Mouse (Mus musculus) induced T-regulatory cell, adult 2 months (primary cell): Measurements from ENCODE around the gene Pde4d.

ENCODE experiments used
- DNase-seq: peaks from one replicate; pipeline ENCODE4 v3.0.0-alpha.2; 2012; ENCODE audit warnings: low read depth

Gene Pde4d

DNA sequence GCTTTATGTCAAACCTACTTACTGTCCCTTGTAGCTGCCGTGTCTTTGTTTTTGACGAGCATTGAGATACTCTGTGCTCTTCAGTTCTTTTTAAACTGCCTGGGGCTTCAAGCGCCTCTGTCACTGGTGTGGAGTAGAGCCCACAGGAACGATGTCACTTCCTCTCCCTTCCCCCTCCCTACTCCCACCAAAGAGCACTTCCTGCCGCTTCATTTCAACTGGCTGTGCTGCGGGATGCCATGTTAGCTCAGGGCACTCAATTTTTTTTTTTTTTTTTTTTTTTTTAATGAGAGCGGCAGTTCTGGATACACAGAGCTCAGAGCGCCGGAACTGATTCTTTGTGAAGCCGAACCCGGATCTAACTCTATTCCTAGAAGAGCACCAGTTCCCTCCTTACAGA is 789.5 kb downstream of the Pde4d start:
- DNase-seq, result peak; percentile 80

- no peak for DNase-seq
These were observed 792.8 kb downstream of the Pde4d start for GRCm38 (mm10) chr13:109242456-109243050.

- no peak for DNase-seq
These were observed 793.4 kb downstream of the Pde4d start for GRCm38 (mm10) chr13:109243160-109243559.

GRCm38 (mm10) chr13:109247061-109247460 is 797.3 kb downstream of the Pde4d start:
- DNase-seq, result no peak

DNA sequence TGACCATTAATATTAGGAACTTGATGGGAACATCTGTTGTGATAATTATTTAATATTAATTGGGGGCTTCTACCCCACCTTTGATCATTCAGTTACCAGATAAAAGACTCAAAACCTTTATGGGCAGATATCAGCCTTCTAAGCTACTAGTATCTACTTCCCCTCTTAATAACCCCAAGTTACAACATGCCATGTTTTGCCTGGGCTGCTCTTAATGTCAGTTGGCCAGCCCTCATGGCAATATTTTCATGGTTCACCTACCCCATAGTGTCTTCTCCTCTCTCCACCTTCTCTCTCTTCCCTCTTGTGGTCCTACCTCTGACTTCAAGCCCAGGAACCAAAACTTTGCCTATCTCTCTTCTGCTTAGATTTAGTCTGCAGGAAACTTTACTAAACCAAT is 799.6 kb downstream of the Pde4d start:
- no peak for DNase-seq

- DNase-seq, result no peak
These were observed 805.9 kb downstream of the Pde4d start for GRCm38 (mm10) chr13:109255634-109256033.

DNA sequence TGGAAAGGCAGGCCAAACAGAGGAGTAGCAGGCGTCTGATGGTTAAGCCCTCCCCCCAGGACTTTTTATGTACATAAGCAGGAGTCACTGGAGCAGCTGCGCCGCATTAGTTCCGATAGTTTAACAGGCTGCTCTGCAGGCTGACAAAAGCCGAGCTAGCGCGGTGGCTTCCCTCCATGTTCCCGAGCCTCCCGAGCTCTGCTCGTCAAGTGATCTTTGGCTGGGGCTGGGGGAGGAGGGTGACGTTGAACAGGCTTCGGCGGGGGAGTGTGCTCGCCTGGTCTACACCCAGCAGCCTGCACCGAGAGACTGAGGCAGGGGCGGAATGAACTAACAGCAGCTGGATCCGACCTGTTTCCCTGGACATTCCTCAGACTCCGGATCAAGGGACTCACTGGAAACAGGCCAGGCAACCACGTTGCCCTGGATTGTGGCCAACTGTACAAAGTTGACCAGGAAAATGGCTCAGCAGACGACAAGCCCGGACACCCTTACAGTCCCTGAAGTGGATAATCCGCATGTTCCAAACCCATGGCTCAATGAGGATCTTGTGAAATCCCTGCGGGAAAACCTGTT is 810.6 kb downstream of the Pde4d start:
- DNase-seq, result no peak

DNA sequence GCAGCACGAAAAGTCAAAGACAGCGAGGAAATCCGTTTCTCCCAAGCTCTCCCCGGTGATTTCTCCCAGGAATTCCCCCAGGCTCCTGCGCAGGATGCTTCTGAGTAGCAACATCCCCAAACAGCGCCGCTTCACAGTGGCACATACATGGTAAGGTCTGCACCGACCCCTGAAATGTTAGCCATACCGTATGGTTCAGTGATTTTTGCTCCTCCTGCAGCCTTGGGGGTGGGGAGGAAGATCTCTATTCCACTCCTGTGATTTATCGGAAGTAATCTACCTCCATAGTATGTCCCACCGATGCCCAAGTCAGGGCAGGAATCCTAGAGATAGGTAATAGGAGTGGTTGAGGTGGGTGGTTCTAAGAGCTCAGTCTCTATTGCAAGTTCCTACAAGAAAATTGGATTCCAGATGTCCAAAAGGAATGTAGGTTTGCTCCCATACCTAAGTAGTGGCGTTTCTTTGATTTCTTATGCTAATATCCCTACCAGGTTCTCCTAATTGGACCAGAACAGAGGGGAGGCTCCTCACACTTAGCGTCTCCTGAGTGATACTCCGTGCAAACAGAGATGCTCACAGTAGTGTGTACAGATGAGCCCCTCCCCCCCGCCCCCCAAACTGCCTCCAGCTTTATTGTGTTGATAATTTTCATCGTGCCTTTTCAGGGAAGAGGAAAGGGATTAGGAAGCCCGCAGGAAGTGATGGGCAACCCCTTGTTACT is 811.2 kb downstream of the Pde4d start:
- DNase-seq, result no peak

DNA sequence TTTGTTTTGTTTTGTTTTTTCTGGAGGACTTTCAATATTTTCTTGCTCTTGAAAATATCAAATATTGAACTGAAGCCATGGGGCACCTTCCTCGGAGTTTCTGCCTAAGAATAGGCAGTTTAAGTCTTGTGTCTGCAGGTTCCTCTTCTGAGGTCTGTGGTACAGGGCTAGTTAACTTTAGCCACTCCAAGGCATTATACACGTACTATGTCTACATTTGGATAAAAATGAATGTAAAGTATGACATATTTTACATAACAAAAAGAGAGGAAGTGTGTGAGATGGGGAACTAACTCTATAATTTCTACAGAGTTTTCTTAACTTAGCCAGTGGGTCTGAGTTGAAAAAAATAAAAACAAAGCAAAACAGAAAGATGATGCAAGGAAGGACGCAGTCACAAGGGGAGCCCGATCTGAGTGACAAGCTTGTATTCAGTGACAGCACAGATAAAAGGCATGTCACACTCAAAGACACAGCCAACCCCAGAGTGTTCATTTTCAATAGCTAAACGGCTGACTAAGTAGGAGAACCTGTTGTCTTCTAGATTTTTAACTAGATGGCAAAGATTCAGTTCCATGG is 812.0 kb downstream of the Pde4d start:
- no peak for DNase-seq

DNA sequence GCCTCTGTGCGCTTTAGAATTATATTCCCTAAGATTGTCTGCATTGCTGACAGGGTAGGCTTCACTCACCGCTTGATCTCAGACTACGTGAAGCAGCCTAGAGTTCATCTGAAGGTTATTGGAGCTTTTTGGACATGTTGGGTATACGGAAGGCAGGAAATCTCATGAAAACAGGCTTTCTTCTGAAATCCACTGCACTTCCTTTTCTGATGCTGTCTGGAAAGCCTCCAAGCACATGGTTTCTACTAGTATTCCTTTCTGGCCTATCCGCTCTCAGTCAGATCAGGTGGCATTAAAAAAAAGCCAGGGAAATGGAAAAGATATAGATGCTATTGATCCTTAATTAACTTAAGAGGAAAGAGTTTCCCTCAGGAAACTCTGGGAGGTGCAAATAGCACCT is 812.8 kb downstream of the Pde4d start:
- no peak for DNase-seq

- DNase-seq, result no peak
These were observed 814.1 kb downstream of the Pde4d start for GRCm38 (mm10) chr13:109263833-109264232.

GRCm38 (mm10) chr13:109268253-109268652 is 818.5 kb downstream of the Pde4d start:
- no peak for DNase-seq

- no peak for DNase-seq
These were observed 819.0 kb downstream of the Pde4d start for GRCm38 (mm10) chr13:109268659-109269322.

GRCm38 (mm10) chr13:109274869-109275268 is 825.1 kb downstream of the Pde4d start:
- DNase-seq, result no peak

DNA sequence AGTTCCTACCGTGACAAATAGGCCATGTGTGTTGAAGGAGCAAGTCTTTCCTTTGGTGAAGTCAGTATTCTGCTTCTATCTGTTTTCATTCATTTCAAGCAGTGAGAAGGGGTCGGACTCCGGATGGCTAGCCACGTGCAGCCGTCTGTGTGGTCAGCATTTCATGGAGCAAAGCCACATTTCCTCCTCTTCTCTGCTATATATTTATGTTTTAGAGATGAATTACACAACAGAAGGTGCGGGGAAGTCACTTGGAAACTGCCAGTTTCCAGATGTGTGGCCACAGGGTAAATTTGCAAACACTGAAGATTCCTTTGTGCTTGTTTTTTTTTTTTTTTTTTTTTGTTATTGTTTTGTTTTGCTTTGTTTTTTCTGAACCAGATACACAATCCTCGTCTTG is 828.0 kb downstream of the Pde4d start:
- no peak for DNase-seq

DNA sequence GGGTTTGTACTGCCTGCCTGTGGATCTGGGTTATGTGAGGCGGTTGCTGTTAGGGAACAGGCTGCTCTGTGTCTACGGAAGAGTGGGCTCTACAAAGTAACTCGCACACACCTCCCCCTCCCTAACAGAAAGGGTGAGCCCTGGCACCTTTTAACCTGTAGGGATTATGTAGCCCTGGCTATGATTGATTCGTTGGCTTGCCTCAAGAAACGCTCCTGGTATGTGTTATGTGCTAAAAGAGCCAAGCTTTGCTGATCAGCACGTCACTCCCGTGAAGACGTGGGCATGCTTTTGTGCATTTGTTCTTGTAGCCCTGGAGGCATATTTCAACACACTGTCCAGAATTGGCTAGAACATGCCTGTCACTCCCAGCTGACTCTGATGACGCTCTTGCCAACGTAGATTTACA is 828.8 kb downstream of the Pde4d start:
- no peak for DNase-seq

DNA sequence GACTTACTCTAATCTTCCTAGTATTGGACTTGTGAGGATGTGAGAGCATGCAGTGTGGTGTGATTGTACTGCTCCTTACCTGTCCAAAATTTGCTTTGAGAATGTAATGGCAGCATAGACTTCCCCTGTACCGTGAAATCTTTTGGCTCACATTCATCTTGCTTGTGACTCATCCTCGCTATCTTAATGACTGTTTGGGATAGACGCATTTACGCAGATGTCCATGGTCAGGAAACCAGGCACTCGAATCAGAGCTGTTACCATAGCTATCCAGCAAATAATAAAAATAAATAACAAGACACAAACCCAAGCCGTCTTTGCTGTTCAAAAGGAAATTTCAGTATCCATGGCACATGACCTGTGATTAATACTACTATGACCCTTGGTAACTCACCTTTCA is 829.5 kb downstream of the Pde4d start:
- no peak for DNase-seq

DNA sequence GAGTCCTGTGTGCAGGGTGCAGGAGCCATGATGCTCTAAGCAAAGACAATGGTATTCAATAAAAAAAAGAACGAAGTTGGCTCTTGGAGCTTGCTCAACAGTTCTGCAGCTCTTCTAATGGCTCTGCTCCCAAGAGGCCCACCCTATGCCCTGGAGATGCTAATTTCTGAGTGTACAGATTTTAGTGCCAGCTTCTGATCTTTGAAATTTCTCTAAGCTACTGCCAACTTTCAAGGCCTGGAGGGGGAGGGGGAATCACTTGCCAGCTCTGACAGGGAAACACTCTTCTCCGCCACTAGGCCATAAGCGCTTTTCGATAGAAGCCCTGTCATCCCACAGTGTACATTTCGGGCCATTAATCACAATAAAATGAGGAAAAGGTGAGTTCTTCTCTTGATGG is 830.7 kb downstream of the Pde4d start:
- no peak for DNase-seq

DNA sequence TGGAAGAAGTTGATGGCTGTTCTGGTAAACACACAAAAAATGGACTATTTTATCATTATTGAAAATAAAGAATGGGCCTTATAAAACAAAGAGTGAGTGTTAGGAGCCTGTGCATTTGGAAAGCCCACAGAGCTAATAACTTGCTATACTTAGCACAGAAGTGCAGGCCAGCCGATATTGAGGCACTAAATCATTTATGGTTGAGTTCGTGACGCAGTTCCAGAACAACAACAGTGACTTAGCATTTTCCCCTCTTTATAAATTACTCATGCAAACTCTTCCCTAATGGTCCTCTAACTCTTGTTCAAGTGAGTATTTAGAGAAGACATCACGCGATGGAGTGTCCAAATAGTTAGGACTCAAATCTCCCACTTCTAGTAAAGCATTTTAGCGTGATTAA is 837.7 kb downstream of the Pde4d start:
- no peak for DNase-seq

GRCm38 (mm10) chr13:109290922-109291321 is 841.2 kb downstream of the Pde4d start:
- DNase-seq, result no peak

DNA sequence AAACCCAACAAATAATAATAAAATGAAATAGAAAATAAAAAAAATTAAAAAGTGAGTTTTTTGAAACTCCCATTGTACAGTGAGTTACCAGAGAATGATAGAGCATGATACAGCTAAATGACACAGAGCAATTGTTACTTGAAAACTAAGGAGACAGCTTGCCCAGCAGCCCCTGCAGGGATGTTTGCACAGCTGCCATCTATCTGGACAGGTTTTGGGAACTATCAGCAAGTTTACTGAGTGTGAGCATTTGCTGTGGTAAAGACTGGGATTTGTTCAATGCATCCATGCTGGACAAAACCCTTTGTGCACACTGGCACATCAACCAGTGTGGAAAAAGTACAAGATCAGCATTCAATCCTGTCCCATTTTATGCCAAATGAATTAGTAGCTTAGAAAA is 843.3 kb downstream of the Pde4d start:
- DNase-seq, result no peak

- no peak for DNase-seq
These were observed 846.7 kb downstream of the Pde4d start for GRCm38 (mm10) chr13:109296347-109297037.
